Mouse (Mus musculus): Measurements from ENCODE around the gene Ccdc8.
"Not testable (repeated sequence)": the region's sequence is repeated elsewhere in the genome, so short reads cannot be mapped to it uniquely, and the experiment has no call there.

Gene Ccdc8

GRCm38 (mm10) chr7:16992451-16992807 lies at the start of gene Ccdc8:
TSS of gene Ccdc8 (plus strand) at chr7:16992708.
- no peak for DNase-seq

GRCm38 (mm10) chr7:16942861-16943260 lies 49.6 kb upstream of the Ccdc8 start:
- DNase-seq, result no peak

GRCm38 (mm10) chr7:16944061-16944807 lies 48.3 kb upstream of the Ccdc8 start, which contains the start of gene Pnmal2:
TSS of gene Pnmal2 (plus strand) at chr7:16944682.
- DNase-seq, result peak; percentile 64 to 69

GRCm38 (mm10) chr7:16944808-16945315 lies 47.6 kb upstream of the Ccdc8 start:
- peak in 1 of 2 experiments; percentile 11 for DNase-seq

- DNase-seq, result peak in 1 of 2 experiments; percentile 9
These were observed 47.1 kb upstream of the Ccdc8 start for GRCm38 (mm10) chr7:16945419-16945818.

GRCm38 (mm10) chr7:16946441-16947348 lies 45.8 kb upstream of the Ccdc8 start:
- peak; percentile 16 to 19 for DNase-seq

- no peak for DNase-seq
These were observed 45.1 kb upstream of the Ccdc8 start for GRCm38 (mm10) chr7:16947349-16947895.

GRCm38 (mm10) chr7:16947959-16948361 lies 44.5 kb upstream of the Ccdc8 start:
- no peak for DNase-seq

- DNase-seq, result no peak
These were observed 43.5 kb upstream of the Ccdc8 start for GRCm38 (mm10) chr7:16948923-16949458.

GRCm38 (mm10) chr7:16949908-16950841 lies 42.3 kb upstream of the Ccdc8 start:
- peak; percentile 77 to 79 for DNase-seq

- peak; percentile 83 to 85 for DNase-seq
These were observed 41.5 kb upstream of the Ccdc8 start for GRCm38 (mm10) chr7:16950861-16951635.

GRCm38 (mm10) chr7:16953776-16954175 lies 38.7 kb upstream of the Ccdc8 start:
- not testable (repeated sequence) for DNase-seq

GRCm38 (mm10) chr7:16955712-16956111 lies 36.8 kb upstream of the Ccdc8 start:
- DNase-seq, result no peak

GRCm38 (mm10) chr7:16956410-16957265 lies 35.9 kb upstream of the Ccdc8 start:
- no peak for DNase-seq

GRCm38 (mm10) chr7:16959539-16960187 lies 32.8 kb upstream of the Ccdc8 start, which contains the start of gene Pnmal1:
TSS of gene Pnmal1 (plus strand) at chr7:16959679.
- DNase-seq, result no peak

- DNase-seq, result no peak
These were observed 30.8 kb upstream of the Ccdc8 start for GRCm38 (mm10) chr7:16961678-16962077.

- DNase-seq, result no peak
These were observed 24.1 kb upstream of the Ccdc8 start for GRCm38 (mm10) chr7:16968414-16968813.

GRCm38 (mm10) chr7:16971160-16971559 lies 21.3 kb upstream of the Ccdc8 start:
- DNase-seq, result no peak

GRCm38 (mm10) chr7:16974018-16974417 lies 18.5 kb upstream of the Ccdc8 start:
- no peak for DNase-seq

All from B cell, adult 2 months (primary cell).